Mouse (Mus musculus) neural tube, embryonic 12.5 days (tissue): Measurements from ENCODE around the gene Colq. TPM values are rescaled to one million over a fixed set of nuclear protein-coding genes. Genes with fewer than 3 reads are reported as not detected.
A peak's percentile ranks its signal among the peaks of the same experiment; 100 is the strongest.

ENCODE experiments used
- ATAC-seq: fragments of 200-750 bp; cut with Nextera tagmentation; 2 replicates; pipeline ENCODE4 v1.8.0; 2017; ENCODE audit warnings: low read depth, mild to moderate bottlenecking, moderate TSS enrichment, moderate library complexity; ENCODE audit not compliant: low FRiP score
- H3K27ac ChIP-seq: fragments of 300-500 bp; sonication (generic); 2 replicates; pipeline ENCODE4 v1.5.1; 2016
- H3K27me3 ChIP-seq: fragments of 300-500 bp; sonication (generic); replicated peaks from 2 replicates; pipeline ENCODE4 v1.6.1; 2016; ENCODE audit warnings: mild to moderate bottlenecking
- H3K36me3 ChIP-seq: fragments of 300-500 bp; sonication (generic); 2 replicates; pipeline ENCODE4 v1.6.1; 2016; ENCODE audit warnings: mild to moderate bottlenecking
- H3K4me1 ChIP-seq: fragments of 300-500 bp; sonication (generic); 2 replicates; pipeline ENCODE4 v1.6.1; 2016
- H3K4me2 ChIP-seq: fragments of 300-500 bp; sonication (generic); replicated peaks from 2 replicates; pipeline ENCODE4 v1.6.1; 2016; ENCODE audit warnings: mild to moderate bottlenecking
- H3K4me3 ChIP-seq: fragments of 300-500 bp; sonication (generic); 2 replicates; pipeline ENCODE4 v1.5.1; 2016
- H3K9ac ChIP-seq: fragments of 300-500 bp; sonication (generic); 2 replicates; pipeline ENCODE4 v1.6.1; 2016; ENCODE audit warnings: mild to moderate bottlenecking
- H3K9me3 ChIP-seq: fragments of 300-500 bp; sonication (generic); 2 replicates; pipeline ENCODE4 v1.6.1; 2016; ENCODE audit warnings: mild to moderate bottlenecking
- WGBS: fragments of 180-500 bp; shearing (Covaris S2); methylation state at CpG from one replicate; pipeline ENCODE4 v1.1.7; 2016; 5-methylcytosine and 5-hydroxymethylcytosine counted together
- polyA plus RNA-seq: library from polyadenylated mRNA; unstranded; fragments of >200 nt; fragmentation: Nextera tagmentation; extraction: Ambion mirVana; gene quantifications from 2 replicates; pipeline ENCODE4 v1.2.1, GENCODE M21; 2016

Colq gene
- polyA plus RNA-seq, 1 experiment from 2014 or later, result 0.30 TPM

- Histone ChIP-seq H3K36me3 (peaks cover 48% of the 10 kb centered on the region), H3K9ac (no peak overlapping the region), H3K4me2 (no peak overlapping the region), H3K27ac (no peak overlapping the region), H3K27me3 (no peaks in the 10 kb centered on the region), H3K4me3 (no peak overlapping the region), H3K4me1 (no peaks in the 10 kb centered on the region), H3K9me3 (peaks cover 8% of the 10 kb centered on the region; the same call in 1 of the 2 replicates)
- 97% methylated on average over 2 of the region's 2 CpGs for WGBS
- ATAC-seq, result no peak
These were observed 81.2 kb downstream of the Colq start for GRCm38 (mm10) chr14:31509911-31510310.

- no peaks in the 10 kb centered on the region for H3K4me1 ChIP-seq
- no peak overlapping the region for H3K27ac ChIP-seq
- no peak overlapping the region for H3K9ac ChIP-seq
- 97% methylated on average over 6 of the region's 6 CpGs for WGBS
- ATAC-seq, result no peak
- H3K27me3 ChIP-seq, result no peaks in the 10 kb centered on the region
- no peak overlapping the region for H3K4me2 ChIP-seq
- no peaks in the 10 kb centered on the region for H3K9me3 ChIP-seq
- H3K36me3 ChIP-seq, result peaks cover 82% of the 10 kb centered on the region
- no peak overlapping the region for H3K4me3 ChIP-seq
These were observed 84.7 kb downstream of the Colq start for GRCm38 (mm10) chr14:31506456-31506855.

GRCm38 (mm10) chr14:31503406-31503805 is 87.7 kb downstream of the Colq start:
- peaks cover 91% of the 10 kb centered on the region for H3K36me3 ChIP-seq
- H3K4me3 ChIP-seq, result no peak overlapping the region
- no peaks in the 10 kb centered on the region for H3K27me3 ChIP-seq
- WGBS, result 89% methylated on average over 13 of the region's 13 CpGs
- H3K9ac ChIP-seq, result no peak overlapping the region
- H3K27ac ChIP-seq, result no peak overlapping the region
- no peak for ATAC-seq
- H3K9me3 ChIP-seq, result no peaks in the 10 kb centered on the region
- no peak overlapping the region for H3K4me2 ChIP-seq
- H3K4me1 ChIP-seq, result no peaks in the 10 kb centered on the region

- H3K4me1 ChIP-seq, result peaks cover 16% of the 10 kb centered on the region
- no peaks in the 10 kb centered on the region for H3K27me3 ChIP-seq
- H3K27ac ChIP-seq, result no peak overlapping the region
- H3K36me3 ChIP-seq, result peaks cover 57% of the 10 kb centered on the region
- 77% methylated on average over 1 of the region's 1 CpGs for WGBS
- no peak overlapping the region for H3K9ac ChIP-seq
- H3K4me2 ChIP-seq, result no peak overlapping the region
- H3K9me3 ChIP-seq, result no peaks in the 10 kb centered on the region
- H3K4me3 ChIP-seq, result no peak overlapping the region
- no peak for ATAC-seq
These were observed 91.6 kb downstream of the Colq start for GRCm38 (mm10) chr14:31499526-31499925.

GRCm38 (mm10) chr14:31496241-31496646 is 94.9 kb downstream of the Colq start:
- H3K9me3 ChIP-seq, result no peaks in the 10 kb centered on the region
- peak overlapping the region; percentile 83 for H3K9ac ChIP-seq
- H3K4me1 ChIP-seq, result peaks cover 33% of the 10 kb centered on the region
- no peak for ATAC-seq
- no peaks in the 10 kb centered on the region for H3K27me3 ChIP-seq
- H3K36me3 ChIP-seq, result peaks cover 44% of the 10 kb centered on the region
- 59% methylated on average over 7 of the region's 7 CpGs for WGBS
- no peak overlapping the region for H3K27ac ChIP-seq
- peak overlapping the region; percentile 77 for H3K4me3 ChIP-seq
- peak overlapping the region; percentile 92 for H3K4me2 ChIP-seq

GRCm38 (mm10) chr14:31495538-31495937 is 95.6 kb downstream of the Colq start:
- WGBS, result 6% methylated on average over 8 of the region's 8 CpGs
- peak overlapping the region; percentile 77 for H3K4me3 ChIP-seq
- no peak for ATAC-seq
- no peaks in the 10 kb centered on the region for H3K9me3 ChIP-seq
- no peaks in the 10 kb centered on the region for H3K27me3 ChIP-seq
- no peak overlapping the region for H3K27ac ChIP-seq
- peaks cover 43% of the 10 kb centered on the region for H3K36me3 ChIP-seq
- H3K4me2 ChIP-seq, result peak overlapping the region; percentile 92
- peaks cover 33% of the 10 kb centered on the region for H3K4me1 ChIP-seq
- peak overlapping the region; percentile 83 for H3K9ac ChIP-seq

GRCm38 (mm10) chr14:31494975-31495455 is 96.1 kb downstream of the Colq start, which contains the start of gene Mettl6:
TSS of gene Mettl6 (minus strand) at chr14:31495040.
- H3K4me1 ChIP-seq, result peaks cover 33% of the 10 kb centered on the region
- H3K9ac ChIP-seq, result peak within 1 kb of the TSS; percentile 83
- peak; percentile 90 for ATAC-seq
- H3K27me3 ChIP-seq, result no peaks in the 10 kb centered on the region
- H3K27ac ChIP-seq, result 0 out of 2 replicates have a peak within 1 kb of the TSS, but pooled peaks have one; percentile 66
- WGBS, result under 1% methylated on average over 49 of the region's 49 CpGs
- H3K36me3 ChIP-seq, result peaks cover 42% of the 10 kb centered on the region
- peak within 1 kb of the TSS; percentile 92 for H3K4me2 ChIP-seq
- peak within 1 kb of the TSS; percentile 77 for H3K4me3 ChIP-seq
- H3K9me3 ChIP-seq, result no peaks in the 10 kb centered on the region

- Histone ChIP-seq H3K9me3 (no peaks in the 10 kb centered on the region), H3K9ac (peak within 1 kb of the TSS; percentile 83), H3K27ac (0 out of 2 replicates have a peak within 1 kb of the TSS, but pooled peaks have one; percentile 66), H3K4me2 (peak within 1 kb of the TSS; percentile 92), H3K27me3 (no peaks in the 10 kb centered on the region), H3K36me3 (peaks cover 42% of the 10 kb centered on the region), H3K4me3 (peak within 1 kb of the TSS; percentile 77), H3K4me1 (peaks cover 33% of the 10 kb centered on the region)
- peak; percentile 65 for ATAC-seq
- under 1% methylated on average over 37 of the region's 37 CpGs for WGBS
These were observed 96.7 kb downstream of the Colq start, which contains the start of gene Eaf1 for GRCm38 (mm10) chr14:31494349-31494974. TSS of gene Eaf1 (plus strand) at chr14:31494399.

- peaks cover 43% of the 10 kb centered on the region for H3K36me3 ChIP-seq
- peak overlapping the region; percentile 83 for H3K9ac ChIP-seq
- WGBS, result 37% methylated on average over 9 of the region's 9 CpGs
These were observed 97.2 kb downstream of the Colq start for GRCm38 (mm10) chr14:31493901-31494300.

GRCm38 (mm10) chr14:31488055-31488454 is 103.1 kb downstream of the Colq start:
- Histone ChIP-seq H3K27ac (no peak overlapping the region), H3K9ac (no peak overlapping the region), H3K4me3 (no peak overlapping the region), H3K27me3 (no peaks in the 10 kb centered on the region), H3K36me3 (peaks cover 86% of the 10 kb centered on the region), H3K4me2 (no peak overlapping the region), H3K9me3 (no peaks in the 10 kb centered on the region), H3K4me1 (peaks cover 5% of the 10 kb centered on the region; the same call in 1 of the 2 replicates)
- ATAC-seq, result no peak
- WGBS, result 96% methylated on average over 6 of the region's 6 CpGs

More at GRCm38 (mm10) chr14:31493901-31494300, 97.2 kb downstream of the Colq start:
- H3K4me3 ChIP-seq, result peak overlapping the region; percentile 77
- H3K27ac ChIP-seq, result no peak overlapping the region
- peak overlapping the region; percentile 92 for H3K4me2 ChIP-seq
- H3K4me1 ChIP-seq, result peaks cover 33% of the 10 kb centered on the region
- H3K9me3 ChIP-seq, result no peaks in the 10 kb centered on the region
- no peaks in the 10 kb centered on the region for H3K27me3 ChIP-seq
- no peak for ATAC-seq

GRCm38 (mm10) chr14:31486465-31486864 is 104.7 kb downstream of the Colq start:
- Histone ChIP-seq H3K4me1 (no peaks in the 10 kb centered on the region), H3K27ac (no peak overlapping the region), H3K36me3 (peaks cover 88% of the 10 kb centered on the region), H3K9ac (no peak overlapping the region), H3K9me3 (no peaks in the 10 kb centered on the region), H3K4me2 (no peak overlapping the region), H3K27me3 (no peaks in the 10 kb centered on the region), H3K4me3 (no peak overlapping the region)
- WGBS, result 88% methylated on average over 4 of the region's 4 CpGs
- ATAC-seq, result no peak

GRCm38 (mm10) chr14:31482417-31482816 is 108.7 kb downstream of the Colq start:
- ATAC-seq, result no peak
- no peaks in the 10 kb centered on the region for H3K27me3 ChIP-seq
- peaks cover 92% of the 10 kb centered on the region for H3K36me3 ChIP-seq
- no peak overlapping the region for H3K9ac ChIP-seq
- no peak overlapping the region for H3K27ac ChIP-seq
- no peaks in the 10 kb centered on the region for H3K9me3 ChIP-seq
- H3K4me2 ChIP-seq, result no peak overlapping the region
- H3K4me3 ChIP-seq, result no peak overlapping the region
- WGBS, result 91% methylated on average over 5 of the region's 5 CpGs
- no peaks in the 10 kb centered on the region for H3K4me1 ChIP-seq
